19 mouse cellular contexts compared by ENCODE assay signal in genomic region chr13:32034799-32035448, GRCm38 (mm10).
A peak's percentile ranks its signal among the peaks of the same experiment; 100 is the strongest.
DNase-seq lines count a peak whose midpoint lies in the region; ATAC-seq and TF ChIP-seq lines count a peak whose summit lies in the region.
"Had no signal": no experiment of that assay in that cellular context is flagged by ENCODE, and none has a peak within 500 bp of the region (broad histone marks: within the 10 kb centered on the region; RNA-seq: fewer than 3 reads in every experiment).

No protein-coding gene starts in this region.

- peak overlapping the region; percentile 41; the same call in 1 of the 2 replicates for H3K27ac ChIP-seq in kidney, embryonic 15.5 days
- H3K27ac ChIP-seq in kidney, postnatal 0 days: no peak overlapping the region
- H3K27ac ChIP-seq: embryonic facial prominence, embryonic 13.5 days; embryonic facial prominence, embryonic 15.5 days; forebrain, embryonic 12.5 days had no signal

- H3K4me1 ChIP-seq in kidney, embryonic 15.5 days: peaks cover 20% of the 10 kb centered on the region
- H3K4me1 ChIP-seq in kidney, postnatal 0 days (replicated peaks; ENCODE audit: insufficient read depth, low read length): no peaks in the 10 kb centered on the region
- H3K4me1 ChIP-seq: embryonic facial prominence, embryonic 15.5 days; forebrain, embryonic 12.5 days had no signal

- no peak for TF ChIP-seq CTCF in kidney, postnatal 0 days (IDR thresholded peaks at IDR 0.05; ENCODE audit: low read depth)

- H3K4me3 ChIP-seq in kidney, embryonic 15.5 days (replicated peaks): no peak overlapping the region
- no peak overlapping the region for H3K4me3 ChIP-seq in kidney, postnatal 0 days (replicated peaks; ENCODE audit: low read depth, low read length)
- H3K4me3 ChIP-seq: embryonic facial prominence, embryonic 13.5 days; embryonic facial prominence, embryonic 15.5 days; erythroblast, embryonic 14.5 days; forebrain, embryonic 10.5 days; forebrain, embryonic 12.5 days had no signal

- no peak overlapping the region for H3K9ac ChIP-seq in kidney, embryonic 15.5 days
- H3K9ac ChIP-seq in kidney, postnatal 0 days (ENCODE audit: low read depth, low read length): no peak overlapping the region
- H3K9ac ChIP-seq: embryonic facial prominence, embryonic 13.5 days; embryonic facial prominence, embryonic 15.5 days; forebrain, embryonic 12.5 days had no signal

- peak; percentile 74 for ATAC-seq in kidney, embryonic 15.5 days (replicated peaks; ENCODE audit: low FRiP score)
- no peak for ATAC-seq in kidney, postnatal 0 days (replicated peaks; ENCODE audit: low FRiP score, low read depth)
- ATAC-seq: forebrain, embryonic 14.5 days; forebrain, embryonic 16.5 days had no signal

- no peak for DNase-seq in kidney, adult 9 months
- DNase-seq in kidney, postnatal 0 days (ENCODE audit: low spot score): peak; percentile 73
- no peak for DNase-seq in kidney, adult 8-10 months
- DNase-seq: adrenal gland, adult 2 months; adrenal gland, postnatal 10 days; adrenal gland, postnatal 25 days; cerebellum, adult 11 months; cerebellum, adult 18-20 months; cerebellum, adult 8-10 months; cerebellum, adult 9-11 months; cerebellum, postnatal 36 days had no signal

- no peak overlapping the region for H3K4me2 ChIP-seq in kidney, embryonic 15.5 days
- H3K4me2 ChIP-seq in kidney, postnatal 0 days (ENCODE audit: low read length): no peak overlapping the region
- H3K4me2 ChIP-seq: embryonic facial prominence, embryonic 13.5 days; embryonic facial prominence, embryonic 15.5 days; forebrain, embryonic 12.5 days had no signal

- H3K27me3 ChIP-seq in kidney, embryonic 15.5 days: no peaks in the 10 kb centered on the region
- H3K27me3 ChIP-seq in kidney, postnatal 0 days (ENCODE audit: insufficient read depth, low read length): no peaks in the 10 kb centered on the region
- H3K27me3 ChIP-seq: forebrain, embryonic 12.5 days had no signal

- WGBS in kidney, embryonic 15.5 days: 29% methylated on average over 6 of the region's 6 CpGs
- 37% methylated on average over 6 of the region's 6 CpGs for WGBS in kidney, postnatal 0 days

- no peaks in the 10 kb centered on the region for H3K36me3 ChIP-seq in kidney, embryonic 15.5 days
- H3K36me3 ChIP-seq in kidney, postnatal 0 days (ENCODE audit: insufficient read depth, low read length): no peaks in the 10 kb centered on the region
- H3K36me3 ChIP-seq: embryonic facial prominence, embryonic 13.5 days; embryonic facial prominence, embryonic 15.5 days; forebrain, embryonic 10.5 days; forebrain, embryonic 12.5 days had no signal

- no peaks in the 10 kb centered on the region for H3K9me3 ChIP-seq in kidney, embryonic 15.5 days (replicated peaks)
- H3K9me3 ChIP-seq in kidney, postnatal 0 days (replicated peaks; ENCODE audit: low read length): no peaks in the 10 kb centered on the region
- H3K9me3 ChIP-seq: embryonic facial prominence, embryonic 13.5 days; embryonic facial prominence, embryonic 15.5 days; forebrain, embryonic 10.5 days; forebrain, embryonic 12.5 days had no signal
